Mouse (Mus musculus) E14TG2a.4 (cell line): ENCODE measurements around the gene Antxr2.

Experiments
- CTCF ChIP-seq: conservative IDR thresholded peaks from 2 replicates; pipeline ENCODE4 v1.5.1; 2014; ENCODE audit warnings: low read length
- NANOG ChIP-seq: IDR thresholded peaks from 2 replicates; pipeline ENCODE4 v1.6.1; 2014; ENCODE audit warnings: borderline replicate concordance, low read length, mixed read lengths

GRCm38 (mm10) chr5:98024545-98024944, 6.3 kb downstream of the Antxr2 start:
- TF ChIP-seq CTCF (no peak), NANOG (no peak)
